Mouse (Mus musculus): ENCODE data around the gene Ctdnep1.
A peak's percentile ranks its signal among the peaks of the same experiment; 100 is the strongest.
"Not testable (repeated sequence)": the region's sequence is repeated elsewhere in the genome, so short reads cannot be mapped to it uniquely, and the experiment has no call there.

Gene Ctdnep1

GRCm38 (mm10) chr11:69950807-69951459 lies 30.0 kb upstream of the Ctdnep1 start:
- no peak for DNase-seq

GRCm38 (mm10) chr11:69952274-69952673 lies 28.7 kb upstream of the Ctdnep1 start:
- DNase-seq = no peak

- no peak for DNase-seq
Observed at GRCm38 (mm10) chr11:69953267-69953915, 27.6 kb upstream of the Ctdnep1 start.

- not testable (repeated sequence) for DNase-seq
Observed at GRCm38 (mm10) chr11:69955618-69956017, 25.3 kb upstream of the Ctdnep1 start.

GRCm38 (mm10) chr11:69956218-69956617 lies 24.7 kb upstream of the Ctdnep1 start:
- no peak for DNase-seq

GRCm38 (mm10) chr11:69960616-69961015 lies 20.3 kb upstream of the Ctdnep1 start:
- no peak for DNase-seq

- no peak for DNase-seq
Observed at GRCm38 (mm10) chr11:69961841-69962240, 19.1 kb upstream of the Ctdnep1 start.

GRCm38 (mm10) chr11:69964650-69965270 lies 16.2 kb upstream of the Ctdnep1 start, which contains the start of gene Cldn7:
Gene Cldn7 (plus strand): TSS chr11:69964779.
- DNase-seq = no peak

- DNase-seq = peak; percentile 89 to 94
Observed at GRCm38 (mm10) chr11:69965271-69966005, 15.5 kb upstream of the Ctdnep1 start.

GRCm38 (mm10) chr11:69966006-69966859 lies 14.7 kb upstream of the Ctdnep1 start:
- peak; percentile 63 to 70 for DNase-seq

GRCm38 (mm10) chr11:69966860-69967517 lies 14.0 kb upstream of the Ctdnep1 start:
- no peak for DNase-seq

- no peak for DNase-seq
Observed at GRCm38 (mm10) chr11:69968793-69969192, 12.2 kb upstream of the Ctdnep1 start.

- no peak for DNase-seq
Observed at GRCm38 (mm10) chr11:69970222-69970621, 10.7 kb upstream of the Ctdnep1 start.

GRCm38 (mm10) chr11:69970775-69971174 lies 10.2 kb upstream of the Ctdnep1 start:
- DNase-seq = no peak

- DNase-seq = no peak
Observed at GRCm38 (mm10) chr11:69974907-69975306, 6.0 kb upstream of the Ctdnep1 start.

- no peak for DNase-seq
Observed at GRCm38 (mm10) chr11:69976271-69976670, 4.7 kb upstream of the Ctdnep1 start.

GRCm38 (mm10) chr11:69979827-69980195 lies 1.1 kb upstream of the Ctdnep1 start:
- DNase-seq = no peak

- DNase-seq = peak; percentile 96 to 97
Observed at GRCm38 (mm10) chr11:69980196-69981140, 488 bp upstream of the Ctdnep1 start.

- no peak for DNase-seq
Observed at GRCm38 (mm10) chr11:69982225-69982624, 1.3 kb downstream of the Ctdnep1 start, which contains the start of gene Elp5. Gene Elp5 (minus strand): TSS chr11:69982517.

GRCm38 (mm10) chr11:69982877-69983276 lies 1.9 kb downstream of the Ctdnep1 start:
- no peak for DNase-seq
